Mouse (Mus musculus): Measurements from ENCODE around the gene Rnf113a2.

DNA sequence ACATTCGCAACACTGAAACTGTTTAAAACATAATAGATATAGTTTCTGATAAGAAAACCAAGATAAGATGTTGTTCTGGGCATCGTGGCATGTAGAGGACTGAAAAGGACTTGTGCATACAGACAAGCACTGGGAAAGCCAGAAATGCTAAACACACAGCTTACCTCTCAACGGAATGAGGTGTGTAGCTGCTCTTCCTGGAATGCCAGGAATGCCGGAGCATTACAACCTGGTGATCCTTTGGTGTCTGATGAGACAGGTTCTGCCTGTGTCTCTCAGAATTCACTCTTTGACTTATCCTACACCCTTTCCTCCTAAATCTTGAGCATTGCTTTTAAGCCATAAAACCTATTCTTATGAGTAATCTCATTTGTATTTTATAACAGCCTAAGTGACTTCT lies 25.5 kb downstream of the Rnf113a2 start:
- TF ChIP-seq CTCF (IDR thresholded peaks at IDR 0.05; ENCODE audit: borderline replicate concordance, extremely low read depth, insufficient read depth, insufficient read length) (no peak), POLR2A (IDR thresholded peaks at IDR 0.05; ENCODE audit: borderline replicate concordance, extremely low read depth, insufficient read depth, insufficient read length, poor library complexity, severe bottlenecking) (no peak)
